ENCODE assay signal across 9 mouse cellular contexts in the genomic region with DNA sequence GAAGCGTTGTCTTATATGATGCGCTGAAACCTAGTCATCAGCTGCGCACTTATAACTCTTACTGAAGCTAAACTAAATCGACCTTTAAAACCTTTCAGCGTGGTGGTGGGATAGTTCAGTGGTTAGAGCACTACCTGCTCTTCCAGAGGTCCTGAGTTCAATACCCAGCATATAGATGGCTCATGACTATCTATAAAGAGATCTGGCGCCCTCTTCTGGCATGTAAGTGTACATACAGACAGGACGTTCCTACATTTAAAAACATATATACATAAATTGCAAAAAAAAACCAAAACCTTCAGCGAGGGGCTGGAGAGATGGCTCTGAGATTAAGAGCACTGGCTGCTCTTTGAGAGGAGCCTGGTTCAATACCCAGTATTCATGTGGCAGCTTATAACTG. TPM values are rescaled to one million over a fixed set of nuclear protein-coding genes. Genes with fewer than 3 reads are reported as not detected.
DNase-seq lines count a peak whose midpoint lies in the region; ATAC-seq and TF ChIP-seq lines count a peak whose summit lies in the region.
"Had no signal": no experiment of that assay in that cellular context is flagged by ENCODE, and none has a peak within 500 bp of the region (broad histone marks: within the 10 kb centered on the region; RNA-seq: fewer than 3 reads in every experiment).

No protein-coding gene starts in this region.

- H3K27me3 ChIP-seq in heart, postnatal 0 days (ENCODE audit: control insufficient read depth, insufficient read depth, low read length) = no peaks in the 10 kb centered on the region
- H3K27me3 ChIP-seq: neural tube, embryonic 13.5 days had no signal

- H3K9ac ChIP-seq in heart, postnatal 0 days (replicated peaks; ENCODE audit: low read depth, low read length) = no peak overlapping the region
- H3K9ac ChIP-seq: neural tube, embryonic 13.5 days had no signal

- peaks cover 29% of the 10 kb centered on the region for H3K36me3 ChIP-seq in heart, postnatal 0 days (replicated peaks; ENCODE audit: control insufficient read depth, insufficient read depth, low read length)

- H3K27ac ChIP-seq in heart, postnatal 0 days (ENCODE audit: low read depth) = no peak overlapping the region
- H3K27ac ChIP-seq: neural tube, embryonic 13.5 days had no signal

- H3K4me2 ChIP-seq in heart, postnatal 0 days (ENCODE audit: low read depth, low read length) = no peak overlapping the region
- H3K4me2 ChIP-seq: neural tube, embryonic 13.5 days had no signal

- no peak for DNase-seq in heart, postnatal 0 days (ENCODE audit: low spot score)
- DNase-seq in heart, adult 8-10 months (ENCODE audit: low spot score) = no peak
- DNase-seq in right cerebral cortex, postnatal 4 days = peak; percentile 45
- DNase-seq in right cerebral cortex, postnatal 36 days (ENCODE audit: low spot score in 2 of 2) = no peak
- DNase-seq in brain, adult 2 months (ENCODE audit: low read depth, low spot score) = peak; percentile 72
- peak; percentile 42 for DNase-seq in lung, postnatal 14 days
- no peak for DNase-seq in layer of hippocampus, adult 18-20 months (ENCODE audit: low spot score in 2 of 2)
- DNase-seq in neural tube, embryonic 10.5 days (ENCODE audit: extremely low spot score, low spot score) = no peak

- ATAC-seq in heart, postnatal 0 days (ENCODE audit: insufficient read depth, low read depth) = no peak

- TF ChIP-seq CTCF in heart, postnatal 0 days (IDR thresholded peaks at IDR 0.05; ENCODE audit: low read depth) = peak; percentile 52

- no peak for TF ChIP-seq EP300 in heart, postnatal 0 days (IDR thresholded peaks at IDR 0.05; ENCODE audit: low read depth)

- no peaks in the 10 kb centered on the region for H3K9me3 ChIP-seq in heart, postnatal 0 days (replicated peaks; ENCODE audit: control insufficient read depth, low read length)
- H3K9me3 ChIP-seq: neural tube, embryonic 13.5 days had no signal

- no peak overlapping the region for H3K4me3 ChIP-seq in heart, postnatal 0 days (ENCODE audit: low read depth, low read length)
- H3K4me3 ChIP-seq: neural tube, embryonic 13.5 days had no signal

- H3K4me1 ChIP-seq in heart, postnatal 0 days (ENCODE audit: control insufficient read depth, insufficient read depth) = no peaks in the 10 kb centered on the region
- H3K4me1 ChIP-seq: neural tube, embryonic 13.5 days had no signal

- 62% methylated on average over 8 of the region's 8 CpGs for WGBS in heart, postnatal 0 days

RNA-seq across cellular contexts. Expression of a gene that starts 35.8 kb away (rescaled TPM):
- 22.7 and 61.8 TPM in 2 replicates for total RNA-seq in heart, postnatal 0 days (2014; rRNA removed; ENCODE audit: low replicate concordance)
- 42.4 and 42.8 TPM in 2 replicates for polyA plus RNA-seq in heart, postnatal 0 days (2015; fragmentation: Nextera tagmentation; extraction: Ambion mirVana)
- total RNA-seq in heart, adult 8-10 months (2022) = 10 to 100 TPM; 26.2 to 33.3 (median 28.2) TPM
- 10 to 100 TPM; 24.4 to 34.7 TPM for total RNA-seq in layer of hippocampus, adult 18-20 months (2021)

RNA-seq across cellular contexts. Expression of a gene that starts 41.6 kb away (rescaled TPM):
- 2.2 and 2.5 TPM in 2 replicates for total RNA-seq in heart, postnatal 0 days (2014; rRNA removed; ENCODE audit: low replicate concordance)
- polyA plus RNA-seq in heart, postnatal 0 days (2015; fragmentation: Nextera tagmentation; extraction: Ambion mirVana) = 9.1 and 10.1 TPM in 2 replicates
- total RNA-seq in heart, adult 8-10 months (2022) = 10 to 100 TPM; 11.0 to 14.3 (median 12.2) TPM
- 10 to 100 TPM; 79.1 to 80.3 TPM for total RNA-seq in layer of hippocampus, adult 18-20 months (2021)

RNA-seq across cellular contexts. Expression of a gene that starts 50.0 kb away (rescaled TPM):
- total RNA-seq in heart, postnatal 0 days (2014; rRNA removed; ENCODE audit: low replicate concordance) = not detected in 2 replicates
- 0.03 TPM in 2 replicates for polyA plus RNA-seq in heart, postnatal 0 days (2015; fragmentation: Nextera tagmentation; extraction: Ambion mirVana)
- total RNA-seq in heart, adult 8-10 months (2022) = under 1 TPM in 3 of 4 experiments, not detected in 1; 0.06 to 0.17 (median 0.11) TPM
- under 1 TPM; 0.07 to 0.10 TPM for total RNA-seq in layer of hippocampus, adult 18-20 months (2021)

RNA-seq across cellular contexts. Expression of a gene that starts 53.7 kb away (rescaled TPM):
- total RNA-seq in heart, postnatal 0 days (2014; rRNA removed; ENCODE audit: low replicate concordance) = 14.5 and 23.7 TPM in 2 replicates
- polyA plus RNA-seq in heart, postnatal 0 days (2015; fragmentation: Nextera tagmentation; extraction: Ambion mirVana) = 26.2 and 28.9 TPM in 2 replicates
- total RNA-seq in heart, adult 8-10 months (2022) = 10 to 100 TPM; 21.5 to 25.4 (median 24.6) TPM
- 10 to 100 TPM; 29.6 to 32.4 TPM for total RNA-seq in layer of hippocampus, adult 18-20 months (2021)

Comparison
In these comparisons a context has a peak if more than half of its experiments do, and no peak if none do; other contexts are left out.
1. DNase-seq: peak in right cerebral cortex, postnatal 4 days (single experiment), brain, adult 2 months (single experiment) and lung, postnatal 14 days (single experiment); none in heart, postnatal 0 days (single experiment), heart, adult 8-10 months (single experiment), right cerebral cortex, postnatal 36 days (0 of 2), layer of hippocampus, adult 18-20 months (0 of 2) and neural tube, embryonic 10.5 days (single experiment).
2. RNA of a gene that starts 41.6 kb away (total RNA-seq): 79.1 to 80.3 TPM in layer of hippocampus, adult 18-20 months; 11.0 to 14.3 TPM in heart, adult 8-10 months and 2.2 to 2.5 TPM in heart, postnatal 0 days; every median in the first group is over 4 times any median in the second.